Mouse (Mus musculus) adrenal gland, adult 2 months (tissue): ENCODE data around the gene Med28. TPM values are rescaled to one million over a fixed set of nuclear protein-coding genes. Genes with fewer than 3 reads are reported as not detected.

Experiments used
- DNase-seq: peaks from one replicate; pipeline ENCODE4 v3.0.0; 2021
- polyA plus RNA-seq: library from polyadenylated mRNA; depleted of rRNA; stranded (reverse); fragments of >200 nt; gene quantifications from 2 replicates; pipeline ENCODE4 v1.2.3, GENCODE M21; 2012
- total RNA-seq, 2 experiments: library from RNA; stranded (reverse); gene quantifications; 2 replicates each; pipeline ENCODE4 v1.2.3; 2021

Gene Med28
- total and polyA plus RNA-seq, 3 experiments = 78.9 to 145 (median 107) TPM

- DNase-seq = no peak
These were observed 7.1 kb upstream of the Med28 start for GRCm38 (mm10) chr5:45512908-45513307.

- DNase-seq = no peak
These were observed 6.5 kb upstream of the Med28 start for GRCm38 (mm10) chr5:45513511-45513910.

- no peak for DNase-seq
These were observed 5.4 kb upstream of the Med28 start for GRCm38 (mm10) chr5:45514599-45514998.

- DNase-seq = no peak
These were observed 4.8 kb upstream of the Med28 start for GRCm38 (mm10) chr5:45515151-45515743.

- no peak for DNase-seq
These were observed 731 bp downstream of the Med28 start for GRCm38 (mm10) chr5:45520809-45521110.

GRCm38 (mm10) chr5:45521601-45522000 lies 1.6 kb downstream of the Med28 start:
- DNase-seq = no peak

- no peak for DNase-seq
These were observed 5.1 kb downstream of the Med28 start for GRCm38 (mm10) chr5:45525101-45525500.

GRCm38 (mm10) chr5:45526338-45526737 lies 6.3 kb downstream of the Med28 start:
- DNase-seq = no peak

- peak; percentile 18 for DNase-seq
These were observed 9.7 kb downstream of the Med28 start for GRCm38 (mm10) chr5:45529696-45530095.

- DNase-seq = peak; percentile 59
These were observed 14.5 kb downstream of the Med28 start for GRCm38 (mm10) chr5:45534319-45535098.

GRCm38 (mm10) chr5:45535177-45535576 lies 15.1 kb downstream of the Med28 start:
- no peak for DNase-seq

GRCm38 (mm10) chr5:45539502-45539901 lies 19.5 kb downstream of the Med28 start:
- DNase-seq = no peak

GRCm38 (mm10) chr5:45543374-45543773 lies 23.3 kb downstream of the Med28 start:
- DNase-seq = peak; percentile 18

GRCm38 (mm10) chr5:45549586-45549985 lies 29.6 kb downstream of the Med28 start:
- DNase-seq = no peak

- DNase-seq = peak; percentile 2
These were observed 44.0 kb downstream of the Med28 start for GRCm38 (mm10) chr5:45564054-45564453.

- no peak for DNase-seq
These were observed 45.8 kb downstream of the Med28 start for GRCm38 (mm10) chr5:45565829-45566228.

GRCm38 (mm10) chr5:45572816-45573215 lies 52.8 kb downstream of the Med28 start:
- peak; percentile 18 for DNase-seq

GRCm38 (mm10) chr5:45576716-45577115 lies 56.7 kb downstream of the Med28 start:
- no peak for DNase-seq

GRCm38 (mm10) chr5:45577376-45577775 lies 57.3 kb downstream of the Med28 start:
- peak; percentile 1 for DNase-seq
